Mouse (Mus musculus): Measurements from ENCODE around the gene Zp1.
A peak's percentile ranks its signal among the peaks of the same experiment; 100 is the strongest.

Zp1 gene

GRCm38 (mm10) chr19:10920532-10920931 is at the start of gene Zp1:
Gene Zp1, minus strand, starts transcription at chr19:10920632.
- no peak for DNase-seq

GRCm38 (mm10) chr19:10968578-10968977 is 48.1 kb upstream of the Zp1 start:
- no peak for DNase-seq

GRCm38 (mm10) chr19:10965721-10966120 is 45.3 kb upstream of the Zp1 start:
- DNase-seq = no peak

- DNase-seq = no peak
These were observed 39.5 kb upstream of the Zp1 start for GRCm38 (mm10) chr19:10959978-10960346.

GRCm38 (mm10) chr19:10959085-10959977 is 38.9 kb upstream of the Zp1 start:
- peak; percentile 64 to 71 for DNase-seq

GRCm38 (mm10) chr19:10952021-10952939 is 31.8 kb upstream of the Zp1 start:
- no peak for DNase-seq

- DNase-seq = no peak
These were observed 29.1 kb upstream of the Zp1 start for GRCm38 (mm10) chr19:10949558-10949957.

GRCm38 (mm10) chr19:10949112-10949511 is 28.7 kb upstream of the Zp1 start, which contains the start of gene Ccdc86:
Gene Ccdc86, minus strand, starts transcription at chr19:10949266.
- DNase-seq = peak; percentile 95 to 96

- peak; percentile 28 to 35 for DNase-seq
These were observed 28.0 kb upstream of the Zp1 start for GRCm38 (mm10) chr19:10948416-10948815.

GRCm38 (mm10) chr19:10947219-10947618 is 26.8 kb upstream of the Zp1 start:
- no peak for DNase-seq

GRCm38 (mm10) chr19:10946506-10946905 is 26.1 kb upstream of the Zp1 start:
- DNase-seq = no peak

GRCm38 (mm10) chr19:10943955-10944354 is 23.5 kb upstream of the Zp1 start:
- DNase-seq = peak in 1 of 2 experiments; percentile 16

- DNase-seq = no peak
These were observed 20.5 kb upstream of the Zp1 start for GRCm38 (mm10) chr19:10940801-10941457.

GRCm38 (mm10) chr19:10940097-10940800 is 19.8 kb upstream of the Zp1 start:
- peak; percentile 68 for DNase-seq

- DNase-seq = no peak
These were observed 18.3 kb upstream of the Zp1 start for GRCm38 (mm10) chr19:10938771-10939170.

- DNase-seq = no peak
These were observed 16.7 kb upstream of the Zp1 start, which contains the start of gene Ptgdr2 for GRCm38 (mm10) chr19:10937110-10937563. Gene Ptgdr2, plus strand, starts transcription at chr19:10937160.

GRCm38 (mm10) chr19:10936077-10936476 is 15.6 kb upstream of the Zp1 start:
- no peak for DNase-seq

GRCm38 (mm10) chr19:10935029-10935428 is 14.6 kb upstream of the Zp1 start:
- no peak for DNase-seq

- DNase-seq = no peak
These were observed 10.2 kb upstream of the Zp1 start for GRCm38 (mm10) chr19:10930641-10931040.

GRCm38 (mm10) chr19:10926666-10927065 is 6.2 kb upstream of the Zp1 start:
- no peak for DNase-seq

GRCm38 (mm10) chr19:10926123-10926621 is 5.7 kb upstream of the Zp1 start:
- no peak for DNase-seq

GRCm38 (mm10) chr19:10924220-10924619 is 3.8 kb upstream of the Zp1 start:
- DNase-seq = no peak
